Mouse (Mus musculus) cortical plate, adult 2 months (tissue): Measurements from ENCODE around the gene Lmf1.

Experiments used
- CTCF ChIP-seq: fragments of 200-500 bp; IDR thresholded peaks from 2 replicates; pipeline ENCODE4 v1.5.1; 2011; ENCODE audit warnings: mild to moderate bottlenecking, control low read depth, low read length; ENCODE audit not compliant: insufficient read depth; ENCODE audit errors: extremely low read depth
- POLR2A ChIP-seq: fragments of 200-500 bp; IDR thresholded peaks from 2 replicates; pipeline ENCODE4 v1.6.1; 2011; ENCODE audit warnings: mild to moderate bottlenecking, low read length, control low read depth; ENCODE audit not compliant: insufficient read depth; ENCODE audit errors: extremely low read depth

DNA sequence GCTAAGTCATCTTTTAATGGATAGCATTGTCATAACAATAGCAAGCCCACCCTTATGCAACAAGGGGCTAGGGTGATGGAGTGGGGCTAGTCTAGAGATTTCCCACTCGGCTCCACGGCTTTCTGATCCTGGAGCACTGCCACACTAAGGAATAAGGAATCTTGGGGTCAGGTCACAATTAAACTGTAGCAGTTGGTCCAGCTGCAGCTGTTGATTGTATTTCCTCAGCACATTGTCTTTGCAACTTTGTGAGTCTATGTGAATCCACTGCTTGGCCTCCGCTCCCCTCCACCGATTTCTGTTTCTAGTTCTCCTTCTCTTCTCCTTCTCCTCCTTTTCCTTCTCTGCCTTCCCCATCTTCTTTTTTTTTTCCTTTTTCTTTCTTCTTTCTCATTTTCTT is 4.2 kb downstream of the Lmf1 start:
- TF ChIP-seq CTCF (no peak), POLR2A (no peak)
